Mouse (Mus musculus) thymus, adult 2 months (tissue): ENCODE results near the gene Etl4.

Experiments
- CTCF ChIP-seq: fragments of 200-500 bp; IDR thresholded peaks from 2 replicates; pipeline ENCODE4 v1.5.1; 2012; ENCODE audit warnings: mild to moderate bottlenecking, control low read depth, low read length, moderate library complexity, borderline replicate concordance; ENCODE audit not compliant: control insufficient read depth, poor library complexity, insufficient read depth; ENCODE audit errors: extremely low read depth
- POLR2A ChIP-seq: fragments of 200-500 bp; IDR thresholded peaks from 2 replicates; pipeline ENCODE4 v1.6.1; 2012; ENCODE audit warnings: mild to moderate bottlenecking, low read length, control low read depth, moderate library complexity; ENCODE audit not compliant: control insufficient read depth, poor library complexity, insufficient read depth; ENCODE audit errors: extremely low read depth

- TF ChIP-seq CTCF (no peak), POLR2A (no peak)
Observed at GRCm38 (mm10) chr2:20290982-20291740, 381.6 kb downstream of the Etl4 start.
